Mouse (Mus musculus) kidney, postnatal 25 days (tissue): ENCODE results near the gene Srbd1.
A peak's percentile ranks its signal among the peaks of the same experiment; 100 is the strongest.

Experiments
- DNase-seq, 2 experiments: peaks; one replicate each; pipeline ENCODE4 v3.0.0; 2021; ENCODE audit warnings: mixed read lengths in 2 of 2

Srbd1 gene

DNA sequence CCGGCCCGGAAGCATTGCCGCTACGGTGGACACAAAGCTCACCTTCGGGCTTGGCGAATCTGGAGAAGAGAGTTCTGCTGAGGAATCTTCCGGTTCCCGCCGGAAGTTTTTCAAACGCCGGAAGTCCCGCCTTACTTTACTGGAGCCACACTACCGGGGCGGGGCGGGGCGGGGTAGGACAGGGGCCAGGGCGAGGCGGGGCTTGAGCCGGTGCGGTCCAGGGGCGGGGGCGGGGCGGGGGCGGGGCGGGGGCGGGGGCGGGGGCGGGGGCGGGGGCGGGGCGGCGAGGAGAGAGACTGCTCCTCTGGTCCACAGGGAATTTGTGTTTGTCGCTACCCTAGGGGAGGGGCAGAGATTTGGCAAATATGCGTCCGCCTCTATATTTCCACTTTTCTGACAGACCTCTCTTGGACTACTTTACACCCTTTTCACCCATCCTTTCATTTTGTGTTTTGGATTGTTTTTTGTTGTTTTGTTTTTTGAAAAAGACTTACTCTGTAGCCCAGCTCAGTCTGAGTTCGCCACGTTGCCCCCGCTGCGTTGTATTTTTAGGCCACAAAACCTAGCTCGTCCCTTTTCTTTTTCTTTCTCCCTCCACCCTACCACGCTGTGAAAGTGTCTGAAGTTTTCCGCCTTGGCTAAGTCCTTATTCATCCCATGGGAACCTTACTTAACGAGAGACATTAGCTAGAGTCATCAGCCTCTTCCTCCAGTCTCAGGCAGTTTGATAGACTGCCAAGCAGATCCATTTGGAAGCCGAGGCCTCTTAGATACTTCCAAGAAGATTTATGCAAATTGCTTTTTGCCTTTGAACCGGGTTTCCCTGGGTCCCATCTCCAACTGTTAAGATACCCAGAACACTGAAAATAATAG, at the start of gene Srbd1:
Gene Srbd1 (minus strand): TSS at position 97 of the 873 bp plus-strand sequence.
- peak; percentile 96 to 98 for DNase-seq

DNA sequence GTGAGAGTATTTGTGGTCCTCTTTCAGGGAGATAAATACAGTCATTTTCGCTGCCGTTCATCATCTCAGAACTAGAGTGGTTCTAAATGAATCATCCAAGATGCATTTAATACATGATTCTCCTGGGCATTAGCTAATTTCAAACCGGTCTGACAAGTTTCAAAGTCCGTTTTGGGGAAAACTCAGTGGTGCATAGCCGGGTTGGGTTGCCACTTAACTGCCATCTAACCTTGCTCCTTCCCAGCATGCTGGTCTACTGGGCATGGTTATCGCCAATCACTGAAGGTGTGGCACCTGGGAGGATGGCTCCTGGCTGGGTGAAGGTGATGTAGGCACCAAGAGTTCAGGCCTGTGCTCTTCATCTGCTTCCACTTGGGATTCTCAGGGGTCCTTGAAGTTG, 49.0 kb upstream of the Srbd1 start:
- DNase-seq: peak; percentile 57 to 75

GRCm38 (mm10) chr17:86187777-86188176, 42.8 kb upstream of the Srbd1 start:
- no peak for DNase-seq

DNA sequence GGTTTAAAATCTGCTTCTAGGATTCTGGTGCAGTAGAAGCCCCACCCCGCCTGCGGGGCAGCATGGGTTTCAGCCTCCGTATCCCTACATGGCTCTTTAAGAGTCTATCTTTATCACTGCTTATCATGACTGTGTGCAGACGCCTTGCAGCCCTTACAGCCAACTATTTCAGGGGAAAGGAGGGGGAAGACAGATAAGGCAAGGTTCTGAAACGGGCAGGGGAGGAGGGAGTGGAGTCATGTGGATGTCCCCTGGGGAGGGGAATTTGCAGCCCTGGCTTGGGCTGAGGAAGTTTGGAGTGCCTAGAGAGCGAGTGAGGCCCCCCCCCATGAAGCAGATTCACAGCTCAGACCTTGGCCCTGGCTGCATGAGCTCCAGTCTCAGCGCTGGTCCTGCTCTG, 40.6 kb upstream of the Srbd1 start:
- DNase-seq: peak; percentile 26 to 51

DNA sequence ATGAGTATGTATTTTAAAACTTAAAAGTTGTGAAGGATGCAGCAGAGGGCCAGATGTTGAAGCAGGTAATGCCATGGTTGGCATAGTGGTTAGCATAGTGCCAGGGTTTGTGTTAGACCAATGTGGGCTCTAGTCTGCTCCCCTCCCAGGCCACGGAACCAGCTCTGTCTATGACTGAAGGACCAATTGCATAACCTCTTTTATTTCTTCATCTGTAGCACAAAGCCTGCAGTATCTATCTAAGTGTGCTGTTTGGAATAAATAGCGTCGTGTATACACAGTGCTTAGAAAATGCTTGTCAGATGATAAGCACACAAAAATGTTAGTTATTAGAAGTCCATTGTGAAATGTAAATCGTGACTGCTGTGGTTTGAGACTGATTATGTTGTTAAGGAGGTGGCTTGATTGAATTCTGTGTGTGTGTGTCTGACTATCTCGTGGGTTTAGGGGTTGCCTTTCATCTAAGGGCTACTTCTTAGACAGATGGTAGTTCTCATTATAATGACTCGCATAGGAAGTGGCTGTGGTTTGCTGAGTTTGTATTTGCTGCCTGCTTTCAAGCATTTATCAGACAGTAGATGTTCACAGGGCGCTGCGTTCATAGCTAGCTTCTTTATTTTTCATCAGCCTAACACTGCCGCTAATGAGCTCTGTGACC, 39.7 kb upstream of the Srbd1 start:
- DNase-seq: no peak

GRCm38 (mm10) chr17:86183788-86184187, 38.8 kb upstream of the Srbd1 start:
- no peak for DNase-seq

- no peak for DNase-seq
Observed at GRCm38 (mm10) chr17:86176722-86177121, 31.7 kb upstream of the Srbd1 start.

- DNase-seq: no peak
Observed at GRCm38 (mm10) chr17:86175516-86175915, 30.5 kb upstream of the Srbd1 start.

DNA sequence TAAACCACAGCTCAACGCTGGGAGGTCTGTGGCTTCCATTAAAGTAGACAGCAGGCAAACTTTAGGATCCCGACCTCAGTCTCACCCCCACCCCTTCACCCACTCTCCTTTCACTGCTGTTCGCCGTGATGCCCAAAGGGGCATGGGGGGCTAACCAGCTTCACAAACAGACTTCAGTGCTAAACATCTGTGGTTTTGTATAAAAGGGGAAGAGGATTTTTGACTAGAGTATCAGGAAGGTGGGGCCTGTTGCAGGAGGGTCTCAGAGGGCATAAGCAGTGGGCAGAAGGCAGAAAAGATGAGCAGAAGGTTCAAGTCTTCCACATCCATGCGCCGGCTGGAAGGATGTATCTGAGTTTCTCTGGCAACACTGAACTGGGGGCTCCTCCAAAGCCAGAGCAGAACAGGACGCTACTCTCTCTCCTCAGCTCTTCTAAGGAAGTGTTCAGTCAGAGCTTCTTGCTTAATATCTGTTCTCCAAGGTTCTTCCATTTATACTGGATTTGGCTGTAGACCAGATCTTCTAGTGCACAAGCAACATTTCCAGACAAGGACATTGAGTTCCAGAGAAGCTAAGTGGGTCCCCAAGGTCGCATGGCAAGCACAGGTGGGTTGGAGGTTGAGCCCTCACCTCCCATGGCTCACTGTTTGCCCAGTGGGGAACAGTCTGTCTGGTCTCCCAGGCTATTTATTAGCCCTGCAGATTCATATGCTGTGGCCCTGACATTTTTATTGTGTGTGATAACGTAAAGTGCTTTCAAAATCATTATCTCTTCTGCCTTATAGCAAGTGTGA, 25.4 kb upstream of the Srbd1 start:
- no peak for DNase-seq

DNA sequence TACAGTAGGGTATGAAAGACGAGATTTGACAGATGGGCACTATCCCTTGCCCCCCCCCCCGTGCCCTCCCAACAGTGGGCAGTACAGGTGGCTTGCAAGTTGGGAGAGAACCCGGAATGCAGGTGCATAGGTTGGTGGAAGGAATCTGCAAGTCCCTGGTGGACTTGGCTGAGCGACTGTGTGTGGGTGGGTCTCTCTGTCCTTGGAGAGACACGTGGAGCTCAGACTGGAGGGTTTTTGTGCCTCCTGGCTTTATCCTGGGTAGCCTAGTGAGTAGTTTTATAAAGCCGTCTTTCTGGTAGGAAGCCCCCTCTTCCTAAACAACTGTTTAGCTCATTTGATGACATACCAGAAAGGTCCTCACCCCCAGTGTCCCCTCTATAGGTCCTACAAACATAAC, 24.1 kb upstream of the Srbd1 start:
- DNase-seq: no peak

- peak; percentile 49 to 70 for DNase-seq
Observed at GRCm38 (mm10) chr17:86168231-86168981, 23.4 kb upstream of the Srbd1 start.

DNA sequence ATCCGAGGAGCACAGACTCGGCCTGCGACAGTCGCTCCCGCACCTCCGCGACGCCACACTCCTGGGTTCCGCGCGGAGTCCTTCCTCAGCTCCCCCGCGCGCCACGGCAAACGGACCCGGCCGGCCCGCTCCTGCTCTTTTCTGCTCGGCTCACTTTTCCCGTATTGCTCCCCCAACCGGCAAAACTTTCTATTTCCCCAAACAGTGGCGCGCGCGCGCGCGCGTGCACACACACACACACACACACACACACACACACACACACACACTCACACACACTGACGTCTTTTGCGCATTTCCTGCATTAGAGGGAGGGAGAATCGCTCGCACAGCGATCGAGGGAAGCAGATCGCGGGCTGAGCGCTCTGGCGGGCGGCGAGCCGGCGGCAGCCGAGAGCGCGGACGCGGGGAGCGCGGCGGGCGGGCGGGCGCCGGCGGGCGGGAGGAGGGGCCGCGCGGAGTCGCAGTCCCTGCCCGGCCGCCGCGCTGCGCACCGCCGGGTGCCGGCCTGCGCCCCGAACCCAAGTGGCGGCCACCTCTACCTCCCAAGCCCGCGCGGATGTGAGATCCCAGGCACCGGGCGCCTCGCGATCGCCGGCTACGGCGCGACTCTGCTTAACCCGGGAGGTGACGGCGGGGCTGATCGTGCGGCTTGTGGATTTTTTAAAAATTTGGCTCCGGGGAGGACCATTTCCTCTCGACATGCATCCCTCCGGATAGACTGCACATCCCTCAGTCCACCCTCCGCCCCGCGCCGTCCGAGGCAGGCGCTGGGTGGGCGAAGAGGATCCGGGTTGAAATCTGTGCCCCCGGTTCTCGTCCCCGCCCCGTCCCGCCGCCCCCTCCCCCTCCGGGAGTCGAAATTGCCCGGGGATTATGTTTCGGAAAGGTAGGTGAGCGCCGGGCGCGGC, 22.6 kb upstream of the Srbd1 start, which contains the start of gene Prkce:
Gene Prkce (plus strand): TSS at position 466 of the 911 bp plus-strand sequence.
- peak; percentile 93 for DNase-seq

DNA sequence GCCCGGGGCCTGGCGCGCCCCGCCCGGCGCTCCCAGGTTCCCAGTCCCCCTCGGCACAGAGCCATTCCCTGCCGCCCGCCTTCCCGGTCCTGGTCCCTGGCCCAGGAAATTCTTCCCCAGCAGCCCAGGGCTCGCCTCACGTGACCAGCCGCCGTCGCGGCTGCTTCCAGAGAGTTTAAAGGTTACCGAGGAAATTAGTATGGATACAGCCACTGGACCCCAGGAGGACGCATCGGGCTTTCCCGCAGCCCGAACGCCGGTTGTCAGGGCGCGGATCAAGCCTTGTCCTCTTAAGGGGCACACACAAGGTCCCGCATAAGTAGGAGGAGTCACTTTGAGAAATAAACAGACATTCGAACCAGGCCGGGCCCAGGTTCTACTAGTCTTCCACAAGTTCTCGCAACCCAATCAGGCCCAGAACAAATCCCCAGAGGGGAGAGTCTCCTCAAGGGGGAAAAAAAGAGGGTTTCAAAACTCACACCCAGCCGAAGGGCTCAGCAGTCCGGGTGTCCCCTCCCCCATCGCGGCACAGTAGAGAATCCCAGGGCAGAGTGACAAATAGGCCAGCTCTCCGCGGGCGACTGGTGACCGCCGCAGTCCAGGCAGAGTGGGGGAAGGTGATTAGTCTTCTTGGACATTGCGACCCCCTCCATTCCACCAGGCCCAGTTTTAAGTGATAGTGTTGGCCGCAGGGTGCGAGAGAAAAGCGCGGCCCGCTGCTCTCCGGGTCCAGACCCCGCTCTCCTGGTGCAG, 21.8 kb upstream of the Srbd1 start:
- DNase-seq: peak; percentile 95 to 97

DNA sequence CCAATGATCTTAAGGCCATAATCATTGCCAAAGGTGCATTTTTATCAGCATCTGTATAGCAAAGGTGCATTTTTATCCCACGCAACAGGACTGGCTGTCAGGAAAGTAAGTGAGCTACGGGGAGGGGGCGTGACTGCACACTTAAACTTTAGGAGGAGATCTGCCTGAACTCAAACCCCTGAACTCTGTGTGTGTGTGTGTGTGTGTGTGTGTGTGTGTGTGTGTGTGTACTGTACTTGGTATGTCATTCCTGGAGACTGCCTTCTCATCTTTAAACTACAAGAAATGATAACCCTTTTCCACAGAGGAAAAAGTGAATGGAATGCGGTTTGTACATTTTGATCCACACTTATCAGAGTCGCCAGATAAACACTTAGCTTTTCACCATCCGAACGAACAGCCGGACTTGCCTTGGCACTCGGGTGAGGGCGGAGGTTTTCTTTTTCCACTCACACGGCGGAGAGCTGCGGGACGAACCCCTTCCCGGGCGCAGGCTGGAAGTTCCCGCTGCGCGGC, 21.1 kb upstream of the Srbd1 start:
- peak in 1 of 2 experiments; percentile 18 for DNase-seq

GRCm38 (mm10) chr17:86164416-86164815, 19.4 kb upstream of the Srbd1 start:
- no peak for DNase-seq

- no peak for DNase-seq
Observed at GRCm38 (mm10) chr17:86162672-86163071, 17.7 kb upstream of the Srbd1 start.

GRCm38 (mm10) chr17:86156999-86157398, 12.0 kb upstream of the Srbd1 start:
- DNase-seq: no peak

GRCm38 (mm10) chr17:86150867-86151348, 5.9 kb upstream of the Srbd1 start:
- peak; percentile 81 to 82 for DNase-seq

DNA sequence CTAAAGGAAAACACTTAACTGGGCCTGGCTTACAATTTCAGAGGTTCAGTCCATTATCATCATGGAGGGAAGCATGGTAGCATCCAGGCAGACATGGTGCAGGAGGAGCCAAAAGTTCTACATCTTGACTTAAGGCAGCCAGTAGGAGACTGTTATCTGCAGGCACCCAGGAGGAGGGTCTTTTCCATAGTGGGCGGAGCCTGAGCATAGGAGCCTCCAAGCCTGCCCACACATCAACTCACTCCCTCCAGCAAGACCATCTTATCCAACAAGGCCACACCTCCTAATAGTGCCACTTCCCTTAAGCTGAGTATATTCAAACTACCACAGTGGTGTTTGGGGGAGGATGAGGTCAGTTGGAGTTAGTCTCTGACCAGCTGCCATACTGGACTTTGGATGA, 4.8 kb upstream of the Srbd1 start:
- DNase-seq: no peak

- DNase-seq: peak; percentile 13 to 58
Observed at GRCm38 (mm10) chr17:86144537-86145078, 367 bp downstream of the Srbd1 start.
